Comparison of ENCODE assay signal across 9 mouse cellular contexts in the genomic region with DNA sequence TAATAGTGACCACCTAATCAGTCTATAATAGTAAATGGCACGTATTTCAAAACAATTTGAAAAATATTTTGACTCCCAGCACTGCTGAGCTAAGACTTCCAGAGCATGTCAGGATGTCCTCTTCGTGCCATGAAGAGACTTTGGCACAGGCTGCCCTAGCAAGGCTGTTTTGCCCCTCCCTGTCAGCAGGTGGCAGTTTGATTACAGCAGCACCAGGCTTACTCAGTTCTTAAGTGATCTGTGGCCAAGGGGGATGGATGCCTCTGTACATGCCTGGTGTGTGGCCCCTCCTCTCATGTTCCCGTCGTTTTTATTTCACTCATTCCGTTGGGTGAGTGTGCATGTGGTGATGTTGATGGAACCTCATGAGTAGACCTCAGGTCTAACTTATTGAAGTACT. TPM values are rescaled to one million over a fixed set of nuclear protein-coding genes. Genes with fewer than 3 reads are reported as not detected.
DNase-seq lines count a peak whose midpoint lies in the region; ATAC-seq and TF ChIP-seq lines count a peak whose summit lies in the region.
"Had no signal": no experiment of that assay in that cellular context is flagged by ENCODE, and none has a peak within 500 bp of the region (broad histone marks: within the 10 kb centered on the region; RNA-seq: fewer than 3 reads in every experiment).

No protein-coding gene starts in this region.

- H3K4me2 ChIP-seq in forebrain, embryonic 13.5 days, result no peak overlapping the region

- no peak overlapping the region for H3K27ac ChIP-seq in forebrain, embryonic 13.5 days
- no peak overlapping the region for H3K27ac ChIP-seq in forebrain, embryonic 10.5 days
- H3K27ac ChIP-seq in bone marrow, adult 2 months (ENCODE audit: control insufficient read depth, insufficient read depth, low read depth, low read length, poor library complexity), result no peak overlapping the region

- TF ChIP-seq CTCF in bone marrow, adult 2 months (IDR thresholded peaks at IDR 0.05; ENCODE audit: control insufficient read depth, insufficient read depth, low read length), result peak; percentile 42; the same call in 1 of the 2 replicates

- H3K27me3 ChIP-seq in forebrain, embryonic 13.5 days, result no peaks in the 10 kb centered on the region
- no peaks in the 10 kb centered on the region for H3K27me3 ChIP-seq in forebrain, embryonic 10.5 days (ENCODE audit: poor library complexity, severe bottlenecking)

- no peak overlapping the region for H3K9ac ChIP-seq in forebrain, embryonic 13.5 days

- TF ChIP-seq POLR2A in bone marrow, adult 2 months (IDR thresholded peaks at IDR 0.05; ENCODE audit: borderline replicate concordance, control insufficient read depth, low read depth, low read length), result no peak

- no peak overlapping the region for H3K4me3 ChIP-seq in forebrain, embryonic 13.5 days
- no peak overlapping the region for H3K4me3 ChIP-seq in forebrain, embryonic 10.5 days
- no peak overlapping the region for H3K4me3 ChIP-seq in bone marrow, adult 2 months (replicated peaks; ENCODE audit: control insufficient read depth, low read depth, low read length)
- H3K4me3 ChIP-seq: myocyte had no signal

- no peaks in the 10 kb centered on the region for H3K4me1 ChIP-seq in forebrain, embryonic 13.5 days
- no peaks in the 10 kb centered on the region for H3K4me1 ChIP-seq in forebrain, embryonic 10.5 days
- no peaks in the 10 kb centered on the region; the same call in 1 of the 2 replicates for H3K4me1 ChIP-seq in bone marrow, adult 2 months (ENCODE audit: control insufficient read depth, insufficient read depth, low read length)

- no peaks in the 10 kb centered on the region for H3K36me3 ChIP-seq in forebrain, embryonic 13.5 days (ENCODE audit: poor library complexity, severe bottlenecking)
- no peaks in the 10 kb centered on the region for H3K36me3 ChIP-seq in forebrain, embryonic 10.5 days (replicated peaks)

- ATAC-seq in forebrain, embryonic 13.5 days, result 0 out of 2 replicates have a peak, but pooled peaks have one; percentile 10

- 66% methylated on average over 5 of the region's 5 CpGs for WGBS in forebrain, embryonic 13.5 days
- 72% methylated on average over 5 of the region's 5 CpGs for WGBS in forebrain, embryonic 10.5 days
- 57% methylated on average over 5 of the region's 5 CpGs for WGBS in bone marrow, adult 2 months

- DNase-seq in forebrain, embryonic 10.5 days (ENCODE audit: extremely low spot score, low spot score), result no peak
- DNase-seq in B cell, adult 2 months, result peak; percentile 64 to 65
- peak; percentile 15 for DNase-seq in retina, embryonic 14.5 days (ENCODE audit: low spot score)
- DNase-seq in layer of hippocampus, postnatal 36 days, result no peak
- no peak for DNase-seq in cerebellum, adult 8-10 months
- DNase-seq in gastrocnemius, postnatal 4 days (ENCODE audit: low spot score in 2 of 2), result no peak

- H3K9me3 ChIP-seq in forebrain, embryonic 13.5 days (replicated peaks), result no peaks in the 10 kb centered on the region
- no peaks in the 10 kb centered on the region for H3K9me3 ChIP-seq in forebrain, embryonic 10.5 days

RNA-seq across cellular contexts. Expression of a gene that starts 2.3 kb away (rescaled TPM):
- not detected in 2 replicates for polyA plus RNA-seq in forebrain, embryonic 13.5 days (2015; fragmentation: Nextera tagmentation; extraction: Ambion mirVana)
- not detected in 2 replicates for polyA plus RNA-seq in forebrain, embryonic 10.5 days (2016; fragmentation: Nextera tagmentation; extraction: Ambion mirVana)
- polyA plus RNA-seq in bone marrow, adult 2 months (2011; ENCODE audit: insufficient read depth, insufficient read length, low replicate concordance, missing spikeins), result not detected in 2 replicates
- not detected for total RNA-seq in layer of hippocampus, postnatal 36 days (2021)
- not detected for total RNA-seq in gastrocnemius, postnatal 4 days (2021)

Comparison
In these comparisons a context has a peak if more than half of its experiments do, and no peak if none do; other contexts are left out.
1. DNase-seq: peak in B cell, adult 2 months (2 of 2) and retina, embryonic 14.5 days (single experiment); none in forebrain, embryonic 10.5 days (single experiment), layer of hippocampus, postnatal 36 days (0 of 2), cerebellum, adult 8-10 months (single experiment) and gastrocnemius, postnatal 4 days (0 of 2).